Mouse (Mus musculus) intestine, embryonic 14.5 days (tissue): Measurements from ENCODE around the gene Lrrc9. TPM values are rescaled to one million over a fixed set of nuclear protein-coding genes. Genes with fewer than 3 reads are reported as not detected.
A peak's percentile ranks its signal among the peaks of the same experiment; 100 is the strongest.

Source experiments
- ATAC-seq: fragments of 200-750 bp; cut with Nextera tagmentation; replicated peaks from 2 replicates; pipeline ENCODE4 v1.8.0; 2017; ENCODE audit warnings: low read depth, moderate number of reproducible peaks, moderate TSS enrichment, moderate library complexity; ENCODE audit not compliant: low FRiP score, low TSS enrichment
- DNase-seq: peaks from one replicate; pipeline ENCODE4 v3.0.0-alpha.2; 2018; ENCODE audit warnings: low spot score
- H3K27ac ChIP-seq: fragments of 300-500 bp; sonication (generic); 2 replicates; pipeline ENCODE4 v1.5.1; 2014; ENCODE audit warnings: low read depth, mild to moderate bottlenecking, control low read depth
- H3K27me3 ChIP-seq: fragments of 300-500 bp; sonication (generic); replicated peaks from 2 replicates; pipeline ENCODE4 v1.6.1; 2014; ENCODE audit warnings: low read length, control low read depth; ENCODE audit not compliant: control insufficient read depth, insufficient read depth
- H3K36me3 ChIP-seq: fragments of 300-500 bp; sonication (generic); 2 replicates; pipeline ENCODE4 v1.6.1; 2014; ENCODE audit warnings: low read length, control low read depth; ENCODE audit not compliant: control insufficient read depth, insufficient read depth
- H3K4me1 ChIP-seq: fragments of 300-500 bp; sonication (generic); replicated peaks from 2 replicates; pipeline ENCODE4 v1.6.1; 2014; ENCODE audit warnings: low read length, control low read depth, mixed read lengths; ENCODE audit not compliant: control insufficient read depth, insufficient read depth
- H3K4me2 ChIP-seq: fragments of 300-500 bp; sonication (generic); 2 replicates; pipeline ENCODE4 v1.6.1; 2014; ENCODE audit warnings: low read length
- H3K4me3 ChIP-seq: fragments of 300-500 bp; sonication (generic); 2 replicates; pipeline ENCODE4 v1.5.1; 2014; ENCODE audit warnings: low read depth, low read length, control low read depth, mixed read lengths
- H3K9ac ChIP-seq: fragments of 300-500 bp; sonication (generic); 2 replicates; pipeline ENCODE4 v1.6.1; 2014; ENCODE audit warnings: mild to moderate bottlenecking, low read length
- H3K9me3 ChIP-seq: fragments of 300-500 bp; sonication (generic); 2 replicates; pipeline ENCODE4 v1.6.1; 2016; ENCODE audit warnings: low read length, control low read depth; ENCODE audit not compliant: control insufficient read depth
- WGBS: fragments of 180-500 bp; shearing (Covaris S2); extraction: QIAGEN DNeasy Blood & Tissue Kit; methylation state at CpG from one replicate; pipeline ENCODE4 v1.1.7; 2014; 5-methylcytosine and 5-hydroxymethylcytosine counted together
- polyA plus RNA-seq: library from polyadenylated mRNA; unstranded; fragments of >200 nt; fragmentation: Nextera tagmentation; extraction: Ambion mirVana; gene quantifications from 2 replicates; pipeline ENCODE4 v1.2.1, GENCODE M21; 2014

Lrrc9 gene
- polyA plus RNA-seq, 1 experiment from 2014 or later, result 0.83 TPM

DNA sequence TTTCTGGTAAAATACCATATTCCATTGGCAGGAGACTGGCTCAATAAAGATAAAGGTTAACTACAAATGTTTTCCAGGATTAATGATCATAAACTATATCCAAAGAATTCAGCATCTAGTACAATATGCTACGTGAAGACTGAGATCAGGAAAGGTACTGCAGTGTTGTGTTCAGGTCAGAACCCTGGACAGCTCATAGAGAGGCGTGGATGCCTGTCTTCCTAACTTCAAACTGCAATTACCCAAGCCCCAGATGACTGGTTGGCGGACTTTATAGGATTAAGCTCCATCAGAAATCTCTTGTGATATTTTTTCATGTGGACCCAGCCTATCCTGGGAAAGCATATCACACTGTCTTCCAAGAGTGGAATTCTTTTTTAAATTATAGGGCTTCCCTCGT, 19.0 kb upstream of the Lrrc9 start:
- 38% methylated on average over 4 of the region's 4 CpGs for WGBS
- no peaks in the 10 kb centered on the region for H3K27me3 ChIP-seq
- H3K36me3 ChIP-seq, result no peaks in the 10 kb centered on the region
- no peaks in the 10 kb centered on the region for H3K9me3 ChIP-seq
- H3K4me1 ChIP-seq, result no peaks in the 10 kb centered on the region
- DNase-seq, result peak; percentile 60
- no peak overlapping the region for H3K4me2 ChIP-seq
- no peak overlapping the region for H3K27ac ChIP-seq
- no peak for ATAC-seq
- no peak overlapping the region for H3K9ac ChIP-seq
- no peak overlapping the region for H3K4me3 ChIP-seq

DNA sequence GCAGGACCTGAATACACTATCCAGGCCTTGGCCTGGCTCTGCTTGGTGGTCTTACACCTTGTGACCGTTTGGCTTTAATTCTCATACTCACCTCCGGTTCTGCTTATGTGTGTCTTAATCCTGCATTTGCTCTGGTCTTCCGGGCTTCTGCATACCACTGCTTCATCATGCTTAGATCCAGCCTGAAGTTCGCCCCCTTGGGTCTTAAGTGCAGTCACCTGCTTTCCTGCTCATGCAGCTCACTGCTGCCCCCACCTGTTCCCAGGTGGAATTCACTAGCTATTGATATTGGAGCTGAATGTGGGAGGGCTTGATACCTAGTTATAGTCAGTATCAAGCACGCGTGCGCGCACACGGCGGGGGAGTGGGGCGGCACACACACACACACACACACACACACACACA, 13.9 kb upstream of the Lrrc9 start:
- Histone ChIP-seq H3K36me3 (no peaks in the 10 kb centered on the region), H3K4me2 (no peak overlapping the region), H3K9me3 (no peaks in the 10 kb centered on the region), H3K4me3 (no peak overlapping the region), H3K9ac (no peak overlapping the region), H3K4me1 (no peaks in the 10 kb centered on the region), H3K27ac (no peak overlapping the region), H3K27me3 (no peaks in the 10 kb centered on the region)
- WGBS, result 23% methylated on average over 11 of the region's 11 CpGs
- ATAC-seq (0 out of 2 replicates have a peak, but pooled peaks have one; percentile 32), DNase-seq (peak; percentile 79)

DNA sequence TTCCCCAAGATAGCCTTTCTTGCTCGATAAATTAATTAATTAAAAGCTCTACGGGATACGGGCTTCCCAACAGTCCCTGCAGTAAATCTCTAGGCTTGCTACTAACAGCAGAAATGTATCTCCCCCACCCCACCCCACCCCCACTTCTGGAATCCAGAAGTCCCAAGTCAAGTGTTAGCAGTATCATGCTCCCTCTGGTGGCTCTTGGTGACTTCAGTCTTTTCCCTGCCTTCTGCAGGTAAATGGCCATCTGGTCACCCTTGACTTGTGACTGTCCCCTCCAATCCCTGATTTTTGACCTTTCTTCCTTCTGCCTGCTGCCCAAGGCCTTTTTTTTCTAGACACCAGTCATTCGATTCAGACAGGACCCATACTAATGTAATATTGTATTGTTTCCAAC, 9.5 kb upstream of the Lrrc9 start:
- no peak overlapping the region for H3K4me2 ChIP-seq
- H3K4me1 ChIP-seq, result no peaks in the 10 kb centered on the region
- H3K4me3 ChIP-seq, result no peak overlapping the region
- H3K9ac ChIP-seq, result no peak overlapping the region
- no peaks in the 10 kb centered on the region for H3K27me3 ChIP-seq
- no peak overlapping the region for H3K27ac ChIP-seq
- H3K36me3 ChIP-seq, result no peaks in the 10 kb centered on the region
- 78% methylated on average over 4 of the region's 4 CpGs for WGBS
- ATAC-seq, result no peak
- no peaks in the 10 kb centered on the region for H3K9me3 ChIP-seq
- DNase-seq, result no peak

DNA sequence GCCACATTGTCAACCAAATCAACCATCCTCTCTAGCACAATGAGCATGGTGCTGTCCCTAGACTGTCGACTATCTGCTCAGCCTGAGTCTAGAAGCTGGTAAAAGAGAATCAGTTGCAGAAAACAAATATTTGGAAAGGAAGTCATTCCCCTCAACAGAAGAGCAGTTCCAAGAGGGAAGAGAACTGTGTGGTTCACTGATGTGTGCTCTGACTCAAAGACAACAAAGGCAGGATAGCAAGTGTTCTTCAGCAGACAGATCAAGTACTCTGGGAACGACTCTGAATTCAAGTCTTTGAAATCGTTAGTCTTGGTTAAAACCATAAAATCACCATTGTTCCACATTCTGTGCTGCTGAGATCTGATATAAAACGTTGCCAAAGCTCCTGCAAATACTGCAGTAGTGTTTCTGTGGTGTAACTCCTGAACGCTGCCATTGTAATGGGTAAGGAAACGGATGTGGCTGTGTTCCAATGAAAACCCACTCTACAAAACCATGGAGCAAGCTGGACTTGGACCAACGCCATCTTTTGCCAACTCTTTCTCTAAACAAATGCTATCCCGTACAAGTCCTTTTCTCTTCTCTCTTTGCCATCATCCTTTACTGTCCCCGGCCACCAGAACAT, 8.3 kb upstream of the Lrrc9 start:
- H3K27me3 ChIP-seq, result no peaks in the 10 kb centered on the region
- ATAC-seq (no peak), DNase-seq (no peak)
- WGBS, result 72% methylated on average over 9 of the region's 9 CpGs
- H3K4me3 ChIP-seq, result no peak overlapping the region
- H3K9me3 ChIP-seq, result no peaks in the 10 kb centered on the region
- no peaks in the 10 kb centered on the region for H3K36me3 ChIP-seq
- no peak overlapping the region for H3K27ac ChIP-seq
- H3K9ac ChIP-seq, result no peak overlapping the region
- no peaks in the 10 kb centered on the region for H3K4me1 ChIP-seq
- H3K4me2 ChIP-seq, result no peak overlapping the region

DNA sequence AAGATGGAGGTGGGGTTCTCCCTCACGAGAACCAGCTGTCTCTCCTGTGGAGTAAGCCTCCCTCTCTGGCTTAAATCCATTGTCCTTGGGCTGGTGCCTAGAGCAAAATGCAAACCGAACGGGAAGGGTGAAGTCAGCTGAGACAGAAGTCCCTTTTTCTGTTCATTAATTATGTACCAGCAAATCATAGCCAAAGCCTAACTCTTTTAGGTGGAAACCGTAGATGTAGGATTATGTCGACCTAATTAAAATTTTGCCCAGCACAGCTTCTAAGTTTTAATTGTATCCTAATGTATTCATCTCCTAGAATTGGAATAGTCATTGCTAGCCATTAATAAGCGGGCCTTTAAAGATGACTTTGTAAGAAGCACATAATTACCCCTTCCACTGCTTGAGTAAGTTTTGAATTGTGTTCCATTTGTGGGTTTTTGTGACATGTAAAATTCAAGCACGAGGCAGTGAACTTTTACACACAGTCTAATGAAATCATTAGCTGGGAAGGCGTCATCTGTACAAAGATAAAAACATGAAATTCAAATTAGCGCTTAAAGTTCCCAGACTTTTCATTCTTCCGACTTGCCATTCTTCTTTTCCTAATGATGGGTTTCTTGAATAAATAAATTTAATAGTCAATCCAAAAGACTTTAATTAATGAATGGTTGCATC, 3.9 kb upstream of the Lrrc9 start:
- Histone ChIP-seq H3K9ac (no peak overlapping the region), H3K4me3 (no peak overlapping the region), H3K4me2 (no peak overlapping the region), H3K4me1 (0 out of 2 replicates have a peak, but pooled peaks cover 4% of the 10 kb centered on the region), H3K27me3 (no peaks in the 10 kb centered on the region), H3K36me3 (no peaks in the 10 kb centered on the region), H3K27ac (no peak overlapping the region), H3K9me3 (no peaks in the 10 kb centered on the region)
- no peak for DNase-seq
- 78% methylated on average over 10 of the region's 10 CpGs for WGBS
- no peak for ATAC-seq

DNA sequence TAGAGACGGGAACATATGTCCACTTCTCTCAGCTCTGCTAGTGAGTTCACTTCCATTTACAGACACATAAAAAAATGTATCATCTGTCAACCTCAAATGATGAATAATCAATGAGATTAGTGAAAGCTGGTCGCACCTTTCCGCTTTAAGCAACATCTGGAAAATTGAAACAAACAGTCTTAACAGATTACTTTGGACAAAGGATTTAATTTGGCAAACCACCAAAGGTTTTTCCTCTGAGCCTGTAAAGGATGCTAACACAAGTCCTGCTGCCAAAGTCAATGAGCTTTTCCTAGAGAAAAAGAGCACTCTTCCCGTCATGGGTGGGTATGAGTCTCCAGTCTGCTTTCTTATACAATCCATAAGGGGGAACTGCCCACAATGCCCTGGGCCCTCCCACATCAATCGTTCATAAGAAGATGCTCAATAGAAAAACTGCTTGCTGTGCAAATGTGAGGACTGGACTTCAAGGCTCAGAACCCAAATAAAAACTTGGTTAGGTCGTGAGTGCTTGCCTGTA, 2.6 kb upstream of the Lrrc9 start:
- ATAC-seq, result no peak
- Histone ChIP-seq H3K36me3 (no peaks in the 10 kb centered on the region), H3K4me3 (no peak overlapping the region), H3K27me3 (no peaks in the 10 kb centered on the region), H3K9ac (no peak overlapping the region), H3K4me1 (0 out of 2 replicates have a peak, but pooled peaks cover 4% of the 10 kb centered on the region), H3K27ac (no peak overlapping the region), H3K9me3 (no peaks in the 10 kb centered on the region), H3K4me2 (no peak overlapping the region)
- no peak for DNase-seq
- WGBS, result 80% methylated on average over 6 of the region's 6 CpGs

DNA sequence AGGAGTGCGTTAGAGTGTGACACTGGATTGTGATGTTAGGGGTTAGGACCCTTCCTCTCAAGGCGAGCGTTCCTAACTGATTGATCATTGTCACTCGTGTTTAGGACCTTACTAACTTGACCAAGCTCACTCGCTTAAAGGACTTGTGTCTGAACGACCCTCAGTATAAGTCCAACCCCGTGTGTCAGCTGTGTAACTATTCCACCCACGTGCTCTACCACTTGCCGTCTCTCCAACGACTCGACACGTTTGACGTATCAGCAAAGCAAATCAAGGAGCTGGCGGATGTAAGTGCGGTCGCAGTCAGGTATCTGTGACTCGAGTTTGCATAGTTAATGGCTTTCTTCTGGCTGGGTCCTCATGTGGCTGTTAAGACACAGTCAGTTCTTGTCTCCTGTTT, 12.3 kb downstream of the Lrrc9 start:
- DNase-seq, result no peak
- 75% methylated on average over 17 of the region's 17 CpGs for WGBS
- Histone ChIP-seq H3K4me2 (no peak overlapping the region), H3K4me3 (no peak overlapping the region), H3K27me3 (no peaks in the 10 kb centered on the region), H3K9ac (no peak overlapping the region), H3K4me1 (no peaks in the 10 kb centered on the region), H3K36me3 (no peaks in the 10 kb centered on the region), H3K27ac (no peak overlapping the region), H3K9me3 (no peaks in the 10 kb centered on the region)
- no peak for ATAC-seq

DNA sequence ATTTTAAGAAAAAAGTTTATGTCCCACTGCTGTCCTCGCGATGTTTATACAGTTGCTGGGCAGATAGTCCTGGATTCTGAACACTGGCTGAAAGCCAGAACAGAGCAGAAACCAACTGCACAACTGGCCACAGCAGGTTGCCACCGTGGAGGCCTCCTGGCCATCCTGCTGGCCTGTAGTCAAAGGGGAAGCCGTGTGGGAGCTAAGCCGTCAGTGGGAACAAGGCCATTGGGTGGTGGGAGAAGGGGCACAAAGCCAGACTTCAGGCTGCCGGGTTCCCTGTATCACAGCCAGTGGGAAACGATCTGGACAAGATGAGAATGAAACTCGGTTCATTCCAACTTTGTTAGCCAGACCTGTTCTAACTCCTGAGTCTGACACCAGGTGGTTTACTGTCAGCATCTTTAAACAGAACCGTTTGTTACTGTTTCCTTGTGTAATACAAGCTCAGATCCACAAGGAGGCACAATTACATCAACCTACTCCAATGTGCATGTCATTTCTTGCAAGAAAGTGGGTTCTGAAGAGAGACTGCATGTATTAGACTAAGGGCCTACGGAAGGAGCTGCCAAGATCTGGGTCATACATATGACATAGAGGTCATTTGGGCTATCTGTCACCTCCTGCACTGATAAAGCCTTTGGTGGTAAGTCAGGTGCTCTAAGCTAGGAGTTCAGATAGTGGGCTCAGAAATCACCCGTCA, 19.7 kb downstream of the Lrrc9 start:
- DNase-seq (peak; percentile 65), ATAC-seq (no peak)

More for the DNA sequence above, 19.7 kb downstream of the Lrrc9 start:
- WGBS, result 53% methylated on average over 11 of the region's 11 CpGs
- Histone ChIP-seq H3K4me1 (no peaks in the 10 kb centered on the region), H3K27ac (no peak overlapping the region), H3K4me2 (no peak overlapping the region), H3K9me3 (no peaks in the 10 kb centered on the region), H3K27me3 (no peaks in the 10 kb centered on the region), H3K36me3 (no peaks in the 10 kb centered on the region), H3K4me3 (no peak overlapping the region), H3K9ac (no peak overlapping the region)
